Comparison of ENCODE assay signal across 8 mouse cellular contexts in the genomic region with DNA sequence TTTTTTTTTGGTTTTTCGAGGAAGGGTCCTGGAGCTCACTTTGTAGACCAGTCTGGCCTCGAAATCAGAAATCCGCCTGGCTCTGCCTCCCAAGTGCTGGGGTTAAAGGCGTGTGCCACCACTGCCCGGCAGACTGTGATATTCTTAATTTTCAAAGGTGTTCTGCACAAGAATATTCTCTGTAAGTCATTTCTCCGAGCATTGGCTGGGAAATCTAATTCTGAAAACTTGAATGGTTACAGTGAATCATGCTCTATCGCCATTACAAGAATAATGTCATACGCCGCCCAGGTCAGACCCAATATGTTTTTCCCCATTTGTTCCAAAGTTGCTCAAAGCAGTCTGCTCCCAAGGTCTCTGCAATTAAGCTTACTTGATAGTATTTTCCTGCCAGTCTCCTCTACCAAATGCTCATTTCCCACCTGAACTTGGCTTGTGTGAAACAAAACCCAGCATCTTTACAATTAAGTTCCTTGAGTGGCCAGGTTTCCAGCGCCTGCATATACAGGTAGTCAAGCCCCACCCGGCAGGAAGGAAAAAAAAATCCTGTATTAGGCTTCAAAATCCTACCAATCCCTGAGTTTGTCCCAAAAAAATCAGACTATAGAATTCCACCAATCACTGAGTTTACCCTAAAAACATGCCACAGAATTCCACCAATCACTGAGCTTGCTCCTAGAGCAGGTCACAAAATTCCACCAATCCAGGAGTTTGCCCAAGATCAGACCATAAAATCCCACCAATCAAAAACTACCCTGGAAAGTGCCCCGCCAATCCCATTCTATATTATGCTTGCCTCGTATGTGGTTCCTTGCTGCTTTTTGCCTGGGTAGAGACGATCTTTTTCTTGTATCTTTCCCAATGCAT. TPM values are rescaled to one million over a fixed set of nuclear protein-coding genes. Genes with fewer than 3 reads are reported as not detected.
DNase-seq lines count a peak whose midpoint lies in the region; ATAC-seq and TF ChIP-seq lines count a peak whose summit lies in the region.

Gene Ccdc84, minus strand, starts transcription at position 51 of the 867 bp plus-strand sequence.

- H3K36me3 ChIP-seq in kidney, embryonic 16.5 days (ENCODE audit: insufficient read depth, low read length), result peaks cover 10% of the 10 kb centered on the region; the same call in 1 of the 2 replicates
- H3K36me3 ChIP-seq in intestine, postnatal 0 days (ENCODE audit: control insufficient read depth, insufficient read depth), result peaks cover 6% of the 10 kb centered on the region; the same call in 1 of the 2 replicates
- no peaks in the 10 kb centered on the region for H3K36me3 ChIP-seq in midbrain, embryonic 11.5 days (ENCODE audit: control insufficient read depth, insufficient read depth, low read length)

- DNase-seq in kidney, adult 8-10 months, result no peak
- DNase-seq in WW6 (ENCODE audit: low read depth, low spot score), result peak; percentile 61
- DNase-seq in midbrain, embryonic 11.5 days (ENCODE audit: low spot score, missing footprints), result peak; percentile 86
- no peak for DNase-seq in embryo, embryonic 10 days (ENCODE audit: low spot score)
- DNase-seq in B cell, adult 2 months, result no peak

- no peaks in the 10 kb centered on the region for H3K9me3 ChIP-seq in kidney, embryonic 16.5 days (ENCODE audit: low read length)
- no peaks in the 10 kb centered on the region for H3K9me3 ChIP-seq in intestine, postnatal 0 days (ENCODE audit: control insufficient read depth)
- H3K9me3 ChIP-seq in midbrain, embryonic 11.5 days (ENCODE audit: control insufficient read depth, low read length), result no peaks in the 10 kb centered on the region

- H3K27me3 ChIP-seq in kidney, embryonic 16.5 days (ENCODE audit: insufficient read depth, low read length), result no peaks in the 10 kb centered on the region
- no peaks in the 10 kb centered on the region for H3K27me3 ChIP-seq in intestine, postnatal 0 days (replicated peaks; ENCODE audit: control insufficient read depth, insufficient read depth, low read length)
- H3K27me3 ChIP-seq in midbrain, embryonic 11.5 days (ENCODE audit: control insufficient read depth, insufficient read depth, low read length), result no peaks in the 10 kb centered on the region

- H3K27ac ChIP-seq in kidney, embryonic 16.5 days (ENCODE audit: low read length), result peak within 1 kb of the TSS; percentile 79
- peak within 1 kb of the TSS; percentile 68 for H3K27ac ChIP-seq in embryonic fibroblast, embryonic 13.5 days (ENCODE audit: insufficient read depth, low read length)
- peak within 1 kb of the TSS; percentile 69 for H3K27ac ChIP-seq in intestine, postnatal 0 days (ENCODE audit: low read depth, low read length)
- peak within 1 kb of the TSS; percentile 50 for H3K27ac ChIP-seq in midbrain, embryonic 11.5 days (ENCODE audit: low read depth, low read length)

- ATAC-seq in kidney, embryonic 16.5 days (ENCODE audit: low FRiP score, low TSS enrichment), result no peak
- ATAC-seq in intestine, postnatal 0 days, result no peak
- no peak for ATAC-seq in midbrain, embryonic 11.5 days (ENCODE audit: low FRiP score)

- peak within 1 kb of the TSS; percentile 87 for H3K4me2 ChIP-seq in kidney, embryonic 16.5 days (replicated peaks; ENCODE audit: low read depth, low read length)
- H3K4me2 ChIP-seq in intestine, postnatal 0 days (replicated peaks; ENCODE audit: low read depth), result peak within 1 kb of the TSS; percentile 91
- H3K4me2 ChIP-seq in midbrain, embryonic 11.5 days, result peak within 1 kb of the TSS; percentile 67

- WGBS in kidney, embryonic 16.5 days, result 73% methylated on average over 14 of the region's 14 CpGs
- WGBS in intestine, postnatal 0 days, result 78% methylated on average over 14 of the region's 14 CpGs
- WGBS in midbrain, embryonic 11.5 days, result 79% methylated on average over 14 of the region's 14 CpGs

- no peak for TF ChIP-seq POLR2A in embryonic fibroblast, embryonic 13.5 days (IDR thresholded peaks at IDR 0.05; ENCODE audit: low read depth, low read length)

- peaks cover 6% of the 10 kb centered on the region for H3K4me1 ChIP-seq in kidney, embryonic 16.5 days (ENCODE audit: insufficient read depth, low read length)
- no peaks in the 10 kb centered on the region for H3K4me1 ChIP-seq in embryonic fibroblast, embryonic 13.5 days (ENCODE audit: control insufficient read depth, insufficient read depth, low read length)
- no peaks in the 10 kb centered on the region for H3K4me1 ChIP-seq in intestine, postnatal 0 days (replicated peaks; ENCODE audit: control insufficient read depth, insufficient read depth, low read length)
- H3K4me1 ChIP-seq in midbrain, embryonic 11.5 days (ENCODE audit: control insufficient read depth, insufficient read depth, low read length), result peaks cover 8% of the 10 kb centered on the region

- no peak for TF ChIP-seq CTCF in embryonic fibroblast, embryonic 13.5 days (IDR thresholded peaks at IDR 0.05; ENCODE audit: borderline replicate concordance, insufficient read depth, low read length)
- TF ChIP-seq CTCF in intestine, postnatal 0 days (IDR thresholded peaks at IDR 0.05; ENCODE audit: low read depth), result no peak

- H3K9ac ChIP-seq in kidney, embryonic 16.5 days (replicated peaks; ENCODE audit: low read length), result peak within 1 kb of the TSS; percentile 86
- peak within 1 kb of the TSS; percentile 73 for H3K9ac ChIP-seq in intestine, postnatal 0 days (ENCODE audit: low read depth, low read length)
- H3K9ac ChIP-seq in midbrain, embryonic 11.5 days (ENCODE audit: low read length), result peak within 1 kb of the TSS; percentile 80

- peak within 1 kb of the TSS; percentile 87 for H3K4me3 ChIP-seq in kidney, embryonic 16.5 days (ENCODE audit: low read length)
- peak within 1 kb of the TSS; percentile 87 for H3K4me3 ChIP-seq in embryonic fibroblast, embryonic 13.5 days (ENCODE audit: insufficient read depth, low read length)
- peak within 1 kb of the TSS; percentile 88 for H3K4me3 ChIP-seq in intestine, postnatal 0 days (ENCODE audit: low read depth, low read length)
- H3K4me3 ChIP-seq in midbrain, embryonic 11.5 days (ENCODE audit: low read depth, low read length), result peak within 1 kb of the TSS; percentile 77

RNA-seq across cellular contexts. Expression of gene Ccdc84, which starts in this region (rescaled TPM):
- 26.0 and 31.6 TPM in 2 replicates for polyA plus RNA-seq in kidney, embryonic 16.5 days (2015; fragmentation: Nextera tagmentation; extraction: Ambion mirVana)
- polyA plus RNA-seq in embryonic fibroblast, embryonic 13.5 days (2011; ENCODE audit: insufficient read length, low read depth, missing spikeins), result 10.2 and 13.4 TPM in 2 replicates
- 14.7 and 19.7 TPM in 2 replicates for polyA plus RNA-seq in intestine, postnatal 0 days (2015; fragmentation: Nextera tagmentation; extraction: Ambion mirVana)
- polyA plus RNA-seq in midbrain, embryonic 11.5 days (2014; fragmentation: Nextera tagmentation; extraction: Ambion mirVana), result 24.2 and 31.9 TPM in 2 replicates

Comparison
In these comparisons a context has a peak if more than half of its experiments do, and no peak if none do; other contexts are left out.
1. DNase-seq: peak in WW6 (single experiment) and midbrain, embryonic 11.5 days (single experiment); none in kidney, adult 8-10 months (0 of 2), embryo, embryonic 10 days (single experiment) and B cell, adult 2 months (0 of 2).
2. Peak in every context shown above with its lines, with median percentiles within 50 percentile points of each other: H3K27ac ChIP-seq, H3K4me2 ChIP-seq, H3K4me3 ChIP-seq and H3K9ac ChIP-seq.